Mouse (Mus musculus) erythroblast, embryonic 14.5 days (primary cell): ENCODE measurements around the gene Hmg20b.

Experiments
- GATA1 ChIP-seq: IDR thresholded peaks from 2 replicates; pipeline ENCODE4 v1.6.1; 2012; ENCODE audit warnings: low read length, inconsistent platforms, mixed read lengths
- TAL1 ChIP-seq: IDR thresholded peaks from 3 replicates; pipeline ENCODE4 v1.6.1; 2012; ENCODE audit warnings: low read length, inconsistent platforms, mixed read lengths

DNA sequence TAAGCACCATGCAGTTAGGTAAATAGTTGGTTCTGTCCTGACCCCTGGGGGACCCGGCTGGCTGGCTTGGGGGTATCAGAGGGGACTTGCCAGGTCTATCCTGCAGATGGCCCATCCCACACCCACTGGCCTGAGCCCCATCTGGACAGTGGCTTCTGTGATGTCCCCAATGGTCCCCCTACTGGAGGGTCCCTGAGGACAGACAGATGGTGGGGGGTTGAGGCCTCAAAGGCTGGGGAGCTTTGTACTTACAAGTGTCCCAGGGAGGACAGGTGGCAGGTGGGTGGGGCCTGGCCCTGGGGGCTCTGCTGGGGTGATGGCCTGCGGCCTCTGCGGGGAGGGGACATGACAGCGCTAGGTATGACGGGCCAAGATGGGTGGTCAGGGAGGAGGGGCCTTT lies 49.0 kb upstream of the Hmg20b start:
- TF ChIP-seq TAL1: no peak
- TF ChIP-seq GATA1: no peak
